In the genomic region with DNA sequence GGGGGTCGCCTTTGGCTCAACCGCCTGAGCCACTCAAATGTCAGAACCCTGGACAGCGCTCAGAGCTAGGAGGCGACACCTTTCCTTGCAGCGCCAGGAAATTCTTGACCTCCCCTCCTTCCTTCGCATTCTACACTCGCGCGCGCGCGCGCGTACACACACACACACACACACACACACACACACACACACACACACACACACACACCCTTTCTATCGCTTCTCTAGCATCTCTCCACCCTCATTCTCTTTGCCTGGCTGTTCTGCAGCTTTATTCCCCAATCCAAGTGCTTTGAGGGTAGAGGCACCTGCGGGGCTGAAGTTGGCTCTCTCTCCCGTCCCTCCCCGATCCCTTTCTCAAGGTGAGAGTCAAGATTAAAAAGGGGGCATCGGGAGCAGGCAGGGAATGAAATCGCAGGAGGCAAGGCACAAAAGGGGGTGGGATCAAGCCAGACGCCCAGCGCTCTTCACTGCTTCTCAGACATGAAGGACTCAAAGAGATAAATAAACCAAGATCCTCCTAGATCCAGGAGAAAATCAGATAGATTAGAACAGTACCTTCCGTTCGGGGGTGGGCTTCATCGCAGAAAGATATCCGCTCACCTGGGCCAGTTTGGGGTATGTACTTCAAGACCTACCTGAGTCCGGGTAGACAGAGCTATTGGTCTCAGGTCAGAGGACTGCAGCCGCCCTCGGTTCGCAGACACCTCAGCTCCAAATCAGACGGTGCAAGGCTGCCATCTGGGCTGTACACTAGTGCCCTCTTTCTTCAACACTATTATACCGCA, we compare ENCODE assay signal across 9 mouse cellular contexts. TPM values are rescaled to one million over a fixed set of nuclear protein-coding genes. Genes with fewer than 3 reads are reported as not detected.
A peak's percentile ranks its signal among the peaks of the same experiment; 100 is the strongest.
DNase-seq lines count a peak whose midpoint lies in the region; ATAC-seq and TF ChIP-seq lines count a peak whose summit lies in the region.
"Had no signal": no experiment of that assay in that cellular context is flagged by ENCODE, and none has a peak within 500 bp of the region (broad histone marks: within the 10 kb centered on the region; RNA-seq: fewer than 3 reads in every experiment).

TSS of gene Grm1 (minus strand) at position 746 of the 788 bp plus-strand sequence.

- H3K9ac ChIP-seq in intestine, embryonic 14.5 days (ENCODE audit: low read length) = no peak within 1 kb of the TSS
- no peak within 1 kb of the TSS for H3K9ac ChIP-seq in intestine, postnatal 0 days (ENCODE audit: low read depth, low read length)
- H3K9ac ChIP-seq: liver, embryonic 14.5 days had no signal

- DNase-seq in intestine, embryonic 14.5 days (ENCODE audit: low spot score) = peak; percentile 67
- peak; percentile 10 for DNase-seq in Muller cell, postnatal 12 days (ENCODE audit: inconsistent ontology term)
- peak; percentile 77 for DNase-seq in embryonic facial prominence, embryonic 10.5 days (ENCODE audit: low spot score)
- peak; percentile 12 to 37 for DNase-seq in heart, postnatal 10 days
- peak; percentile 76 for DNase-seq in limb, embryonic 10.5 days (ENCODE audit: low spot score)
- peak; percentile 55 for DNase-seq in right cerebral cortex, postnatal 14 days
- no peak for DNase-seq in gastrocnemius, adult 18-20 months (ENCODE audit: low spot score)

- intact Hi-C loops in heart, postnatal 10 days (cut with DNase I) = no loop called here

- H3K9me3 ChIP-seq in intestine, embryonic 14.5 days (ENCODE audit: control insufficient read depth, low read length) = no peaks in the 10 kb centered on the region
- H3K9me3 ChIP-seq in intestine, postnatal 0 days (ENCODE audit: control insufficient read depth) = no peaks in the 10 kb centered on the region
- H3K9me3 ChIP-seq in embryonic facial prominence, embryonic 10.5 days = no peaks in the 10 kb centered on the region
- H3K9me3 ChIP-seq in limb, embryonic 10.5 days (replicated peaks) = no peaks in the 10 kb centered on the region

- H3K4me3 ChIP-seq in intestine, embryonic 14.5 days (ENCODE audit: low read depth, low read length) = no peak within 1 kb of the TSS
- no peak within 1 kb of the TSS for H3K4me3 ChIP-seq in intestine, postnatal 0 days (ENCODE audit: low read depth, low read length)
- H3K4me3 ChIP-seq in embryonic facial prominence, embryonic 10.5 days = peak within 1 kb of the TSS; percentile 40
- no peak within 1 kb of the TSS for H3K4me3 ChIP-seq in limb, embryonic 10.5 days

- H3K27ac ChIP-seq in intestine, embryonic 14.5 days (ENCODE audit: low read depth) = no peak within 1 kb of the TSS
- H3K27ac ChIP-seq in intestine, postnatal 0 days (ENCODE audit: low read depth, low read length) = no peak within 1 kb of the TSS
- no peak within 1 kb of the TSS for H3K27ac ChIP-seq in embryonic facial prominence, embryonic 10.5 days (replicated peaks)
- H3K27ac ChIP-seq in limb, embryonic 10.5 days = no peak within 1 kb of the TSS
- H3K27ac ChIP-seq: liver, embryonic 14.5 days had no signal

- no peak for ATAC-seq in intestine, embryonic 14.5 days (replicated peaks; ENCODE audit: low FRiP score, low TSS enrichment, low read depth)
- ATAC-seq in intestine, postnatal 0 days = no peak

- no peak within 1 kb of the TSS for H3K4me2 ChIP-seq in intestine, embryonic 14.5 days (ENCODE audit: low read length)
- no peak within 1 kb of the TSS for H3K4me2 ChIP-seq in intestine, postnatal 0 days (replicated peaks; ENCODE audit: low read depth)

- WGBS in intestine, embryonic 14.5 days = 2% methylated on average over 32 of the region's 32 CpGs
- WGBS in intestine, postnatal 0 days = 1% methylated on average over 30 of the region's 32 CpGs
- WGBS in embryonic facial prominence, embryonic 10.5 days = 2% methylated on average over 32 of the region's 32 CpGs
- 4% methylated on average over 31 of the region's 32 CpGs for WGBS in limb, embryonic 10.5 days

- TF ChIP-seq CTCF in intestine, postnatal 0 days (IDR thresholded peaks at IDR 0.05; ENCODE audit: low read depth) = no peak

- no peaks in the 10 kb centered on the region for H3K4me1 ChIP-seq in intestine, embryonic 14.5 days (replicated peaks; ENCODE audit: control insufficient read depth, insufficient read depth, low read length)
- no peaks in the 10 kb centered on the region for H3K4me1 ChIP-seq in intestine, postnatal 0 days (replicated peaks; ENCODE audit: control insufficient read depth, insufficient read depth, low read length)
- H3K4me1 ChIP-seq in embryonic facial prominence, embryonic 10.5 days = no peaks in the 10 kb centered on the region
- no peaks in the 10 kb centered on the region for H3K4me1 ChIP-seq in limb, embryonic 10.5 days

- H3K27me3 ChIP-seq in intestine, embryonic 14.5 days (replicated peaks; ENCODE audit: control insufficient read depth, insufficient read depth, low read length) = peaks cover 40% of the 10 kb centered on the region
- H3K27me3 ChIP-seq in intestine, postnatal 0 days (replicated peaks; ENCODE audit: control insufficient read depth, insufficient read depth, low read length) = peaks cover 33% of the 10 kb centered on the region
- H3K27me3 ChIP-seq in embryonic facial prominence, embryonic 10.5 days (replicated peaks; ENCODE audit: low read depth, poor library complexity, severe bottlenecking) = peaks cover 44% of the 10 kb centered on the region
- H3K27me3 ChIP-seq in limb, embryonic 10.5 days (ENCODE audit: low read depth, poor library complexity, severe bottlenecking) = peaks cover 46% of the 10 kb centered on the region

- H3K36me3 ChIP-seq in intestine, embryonic 14.5 days (ENCODE audit: control insufficient read depth, insufficient read depth, low read length) = no peaks in the 10 kb centered on the region
- H3K36me3 ChIP-seq in intestine, postnatal 0 days (ENCODE audit: control insufficient read depth, insufficient read depth) = no peaks in the 10 kb centered on the region
- no peaks in the 10 kb centered on the region for H3K36me3 ChIP-seq in embryonic facial prominence, embryonic 10.5 days (replicated peaks)
- H3K36me3 ChIP-seq in limb, embryonic 10.5 days = no peaks in the 10 kb centered on the region

RNA-seq across cellular contexts. Expression of gene Grm1, which starts in this region (rescaled TPM):
- not detected in 2 replicates for polyA plus RNA-seq in intestine, embryonic 14.5 days (2014; fragmentation: Nextera tagmentation; extraction: Ambion mirVana)
- polyA plus RNA-seq in intestine, postnatal 0 days (2015; fragmentation: Nextera tagmentation; extraction: Ambion mirVana) = not detected in 2 replicates
- not detected in 2 replicates for polyA plus RNA-seq in embryonic facial prominence, embryonic 10.5 days (2016; fragmentation: Nextera tagmentation; extraction: Ambion mirVana)
- total RNA-seq in heart, postnatal 10 days (2021) = 1 to 10 TPM; 2.1 TPM
- polyA plus RNA-seq in limb, embryonic 10.5 days (2016; fragmentation: Nextera tagmentation; extraction: Ambion mirVana) = not detected in 2 replicates
- under 1 TPM; 0.16 to 0.47 TPM for total RNA-seq in gastrocnemius, adult 18-20 months (2021)
- polyA plus RNA-seq: liver, embryonic 14.5 days had no signal

Comparison
In these comparisons a context has a peak if more than half of its experiments do, and no peak if none do; other contexts are left out.
1. Peak in DNase-seq in intestine, embryonic 14.5 days; RNA of the gene not detected or under 1 TPM.
2. Peak in DNase-seq and H3K4me3 ChIP-seq in embryonic facial prominence, embryonic 10.5 days; RNA of the gene not detected or under 1 TPM.
3. Peak in DNase-seq in limb, embryonic 10.5 days; RNA of the gene not detected or under 1 TPM.